Mouse (Mus musculus) forebrain, postnatal 0 days (tissue): ENCODE data around the gene Pde4dip. TPM values are rescaled to one million over a fixed set of nuclear protein-coding genes. Genes with fewer than 3 reads are reported as not detected.

Experiments
- ATAC-seq: fragments of 200-750 bp; cut with Nextera tagmentation; 2 replicates; pipeline ENCODE4 v1.8.0; 2017; ENCODE audit warnings: mild to moderate bottlenecking, moderate library complexity
- DNase-seq: peaks from one replicate; pipeline ENCODE4 v3.0.0-alpha.2; 2015
- H3K27ac ChIP-seq: fragments of 300-500 bp; sonication (generic); 2 replicates; pipeline ENCODE4 v1.5.1; 2014; ENCODE audit warnings: low read depth, mild to moderate bottlenecking, antibody characterized with exemption, low read length, moderate library complexity, mixed read lengths
- H3K27me3 ChIP-seq: fragments of 300-500 bp; sonication (generic); 2 replicates; pipeline ENCODE4 v1.6.1; 2014; ENCODE audit warnings: mild to moderate bottlenecking, low read length, mixed read lengths; ENCODE audit not compliant: insufficient read depth
- H3K36me3 ChIP-seq: fragments of 300-500 bp; sonication (generic); 2 replicates; pipeline ENCODE4 v1.6.1; 2014; ENCODE audit warnings: mild to moderate bottlenecking, moderate library complexity; ENCODE audit not compliant: insufficient read depth
- H3K4me1 ChIP-seq: fragments of 300-500 bp; sonication (generic); 2 replicates; pipeline ENCODE4 v1.6.1; 2014; ENCODE audit warnings: antibody characterized with exemption; ENCODE audit not compliant: insufficient read depth
- H3K4me2 ChIP-seq: fragments of 300-500 bp; sonication (generic); 2 replicates; pipeline ENCODE4 v1.6.1; 2014; ENCODE audit warnings: low read depth, mild to moderate bottlenecking, moderate library complexity
- H3K4me3 ChIP-seq: fragments of 300-500 bp; sonication (generic); 2 replicates; pipeline ENCODE4 v1.5.1; 2014; ENCODE audit warnings: low read depth, low read length, mixed read lengths
- H3K9ac ChIP-seq: fragments of 300-500 bp; sonication (generic); 2 replicates; pipeline ENCODE4 v1.6.1; 2014; ENCODE audit warnings: mild to moderate bottlenecking
- H3K9me3 ChIP-seq: fragments of 300-500 bp; sonication (generic); 2 replicates; pipeline ENCODE4 v1.6.1; 2016; ENCODE audit warnings: low read length
- CTCF ChIP-seq: sonication (generic); IDR thresholded peaks from 2 replicates; pipeline ENCODE4 v1.5.1; 2016; ENCODE audit warnings: antibody characterized with exemption, control low read depth, low read depth
- WGBS: fragments of 180-500 bp; shearing (Covaris S2); extraction: QIAGEN DNeasy Blood & Tissue Kit; methylation state at CpG from one replicate; pipeline ENCODE4 v1.1.7; 2014; 5-methylcytosine and 5-hydroxymethylcytosine counted together
- polyA plus RNA-seq: library from polyadenylated mRNA; unstranded; fragments of >200 nt; fragmentation: Nextera tagmentation; extraction: Ambion mirVana; gene quantifications from 2 replicates; pipeline ENCODE4 v1.2.1, GENCODE M21; 2015
- total RNA-seq: library from RNA; depleted of rRNA; stranded (reverse); fragments of >200 nt; gene quantifications from 2 replicates; pipeline ENCODE4 v1.2.3, GENCODE M21; 2014

Pde4dip gene
- total and polyA plus RNA-seq, 2 experiments from 2014 or later, result 53.1 to 118 TPM

DNA sequence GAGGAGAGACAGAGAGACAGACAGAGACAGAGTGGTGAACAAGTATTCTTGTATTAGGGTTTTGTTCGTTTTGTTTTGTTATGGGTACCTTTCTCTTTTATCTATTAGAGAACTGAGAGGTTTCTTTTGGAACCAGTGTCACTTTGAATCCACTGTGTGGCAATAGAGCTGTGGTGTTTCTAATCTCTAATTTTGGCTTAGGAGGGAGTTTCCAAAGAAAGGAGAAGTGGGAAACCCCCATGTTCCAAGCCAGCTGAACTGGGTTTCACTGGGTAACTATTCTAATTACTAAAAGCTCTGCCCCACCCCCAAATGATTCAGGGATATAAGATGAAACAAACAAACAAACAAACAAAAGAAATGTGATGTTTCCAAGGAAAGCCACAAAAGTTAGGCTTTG is 113.6 kb downstream of the Pde4dip start:
- 75% methylated on average over 1 of the region's 1 CpGs for WGBS
- no peak for ATAC-seq
- no peak overlapping the region for H3K9ac ChIP-seq

DNA sequence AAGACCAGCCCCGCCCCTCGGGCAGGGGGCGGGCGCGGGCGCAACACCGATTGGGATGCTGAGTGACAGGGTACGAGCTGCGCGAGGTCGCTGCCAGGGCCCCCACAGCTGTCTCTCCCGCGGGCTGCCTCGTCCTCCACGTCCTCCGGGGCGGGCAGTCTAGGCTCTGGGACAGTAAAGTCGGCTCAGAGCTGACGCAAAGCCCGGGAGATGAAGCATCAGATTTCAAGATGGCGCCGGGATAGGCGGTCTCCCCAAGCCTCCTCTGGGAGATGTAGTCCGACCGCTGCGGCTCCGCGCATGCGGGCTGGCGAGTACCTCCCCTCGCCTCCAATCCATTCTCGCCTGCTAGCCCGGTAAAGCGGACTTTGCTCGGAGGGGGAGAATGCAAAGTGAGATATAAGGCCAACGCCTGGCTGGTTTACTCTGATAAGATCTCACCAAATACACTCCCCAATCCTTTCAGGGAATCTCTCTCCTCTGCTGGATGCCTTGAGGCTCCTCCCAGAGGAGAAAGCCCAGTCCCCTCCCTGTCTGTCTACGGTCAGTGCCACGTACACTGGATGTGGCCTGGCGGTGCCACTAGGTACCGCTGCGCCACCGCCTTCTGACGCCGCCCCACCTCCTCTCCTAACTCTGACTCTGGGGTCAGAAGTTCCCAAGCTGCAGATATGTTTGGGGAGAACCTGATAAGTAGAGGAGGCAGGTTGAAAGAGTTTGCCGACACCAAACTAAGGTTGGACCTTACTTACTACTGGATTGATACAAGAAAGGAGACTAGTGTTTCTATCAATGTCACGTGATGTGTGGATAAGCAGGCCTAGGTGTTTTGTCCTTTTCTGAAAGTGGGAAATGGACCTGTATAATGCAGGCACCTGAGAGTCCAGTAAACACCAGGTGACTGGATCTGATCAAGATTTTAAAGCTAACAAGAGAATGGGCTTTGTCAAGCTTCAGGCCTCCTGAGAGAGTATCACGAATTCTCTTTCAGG is 120.4 kb downstream of the Pde4dip start:
- Histone ChIP-seq H3K27ac (peak overlapping the region; percentile 96), H3K4me2 (peak overlapping the region; percentile 88), H3K36me3 (no peaks in the 10 kb centered on the region), H3K9ac (peak overlapping the region; percentile 80), H3K27me3 (no peaks in the 10 kb centered on the region), H3K9me3 (no peaks in the 10 kb centered on the region), H3K4me1 (peaks cover 32% of the 10 kb centered on the region), H3K4me3 (peak overlapping the region; percentile 85)
- ATAC-seq (peak; percentile 98), DNase-seq (peak; percentile 96)
- 4% methylated on average over 47 of the region's 47 CpGs for WGBS
- TF ChIP-seq CTCF, result peak; percentile 66

More for the DNA sequence above, 113.6 kb downstream of the Pde4dip start:
- no peak overlapping the region for H3K4me2 ChIP-seq
- H3K27ac ChIP-seq, result no peak overlapping the region
- no peak for TF ChIP-seq CTCF
- H3K27me3 ChIP-seq, result no peaks in the 10 kb centered on the region
- H3K9me3 ChIP-seq, result no peaks in the 10 kb centered on the region
- H3K4me3 ChIP-seq, result no peak overlapping the region
- H3K36me3 ChIP-seq, result no peaks in the 10 kb centered on the region
- no peak for DNase-seq
- no peaks in the 10 kb centered on the region for H3K4me1 ChIP-seq

DNA sequence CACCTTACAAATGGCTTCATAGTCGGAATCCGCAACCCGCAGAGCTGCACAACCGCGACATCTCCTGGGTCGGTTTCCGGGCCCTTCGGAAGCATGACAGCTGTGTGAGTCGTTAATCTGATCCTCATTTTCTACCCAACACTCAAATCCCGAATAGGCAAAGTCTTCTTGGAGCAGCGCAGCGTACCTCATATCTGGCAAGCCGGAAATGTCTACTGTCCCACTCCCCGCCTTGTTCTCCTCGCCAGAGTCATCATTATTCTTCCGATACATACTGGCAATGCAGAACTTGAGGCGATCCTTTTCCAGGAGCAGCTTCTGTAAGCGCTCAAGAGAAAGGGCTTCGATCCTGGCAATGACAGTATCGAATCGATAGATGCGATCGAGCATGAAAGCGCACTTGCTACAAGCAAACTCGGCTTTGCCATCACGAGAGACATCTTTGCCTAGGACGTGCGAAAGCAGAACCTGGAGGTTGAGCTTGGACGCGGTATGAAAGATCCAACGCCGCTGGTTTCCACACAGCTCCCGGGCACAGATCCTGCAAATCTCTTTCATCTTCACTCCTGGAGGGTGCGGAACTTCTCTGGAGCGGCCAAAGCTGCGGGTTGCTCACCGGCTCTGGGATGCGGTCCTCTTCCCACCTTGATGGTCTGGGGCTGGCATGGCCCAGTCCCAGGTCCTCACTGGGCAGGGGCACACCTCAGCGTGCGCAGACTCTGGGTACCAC is 121.3 kb downstream of the Pde4dip start:
- Histone ChIP-seq H3K36me3 (no peaks in the 10 kb centered on the region), H3K27me3 (no peaks in the 10 kb centered on the region), H3K4me2 (peak overlapping the region; percentile 88), H3K9me3 (no peaks in the 10 kb centered on the region), H3K4me1 (peaks cover 36% of the 10 kb centered on the region), H3K4me3 (peak overlapping the region; percentile 85), H3K27ac (peak overlapping the region; percentile 96), H3K9ac (peak overlapping the region; percentile 80)
- ATAC-seq, result peak; percentile 46
- 3% methylated on average over 40 of the region's 40 CpGs for WGBS
- no peak for DNase-seq
- TF ChIP-seq CTCF, result no peak; the same call in 1 of the 2 replicates

DNA sequence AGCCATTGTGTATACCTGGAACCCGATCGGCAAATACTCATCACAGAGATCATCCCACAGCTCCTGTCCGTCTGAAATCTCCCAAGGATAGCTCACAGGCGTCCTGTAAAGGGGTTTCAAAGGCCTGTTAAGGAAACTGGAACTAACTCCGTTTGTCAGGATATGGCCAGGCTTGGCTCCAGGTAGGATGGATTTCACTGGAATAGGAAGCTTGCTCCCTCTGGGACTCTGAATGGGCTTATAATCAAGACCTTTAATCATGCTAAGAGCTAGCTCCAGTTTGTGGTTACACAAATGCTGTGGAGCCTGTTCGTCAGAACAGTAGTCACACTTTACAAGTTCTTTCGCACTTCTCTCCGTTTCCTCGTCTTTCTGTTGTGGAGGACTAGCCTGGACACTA is 122.0 kb downstream of the Pde4dip start:
- no peak for TF ChIP-seq CTCF
- Histone ChIP-seq H3K4me2 (peak overlapping the region; percentile 88), H3K27me3 (no peaks in the 10 kb centered on the region), H3K36me3 (no peaks in the 10 kb centered on the region), H3K9me3 (no peaks in the 10 kb centered on the region), H3K27ac (no peak overlapping the region), H3K4me1 (peaks cover 36% of the 10 kb centered on the region), H3K9ac (peak overlapping the region; percentile 80), H3K4me3 (peak overlapping the region; percentile 85)
- DNase-seq (no peak), ATAC-seq (no peak)
- WGBS, result 39% methylated on average over 9 of the region's 9 CpGs

DNA sequence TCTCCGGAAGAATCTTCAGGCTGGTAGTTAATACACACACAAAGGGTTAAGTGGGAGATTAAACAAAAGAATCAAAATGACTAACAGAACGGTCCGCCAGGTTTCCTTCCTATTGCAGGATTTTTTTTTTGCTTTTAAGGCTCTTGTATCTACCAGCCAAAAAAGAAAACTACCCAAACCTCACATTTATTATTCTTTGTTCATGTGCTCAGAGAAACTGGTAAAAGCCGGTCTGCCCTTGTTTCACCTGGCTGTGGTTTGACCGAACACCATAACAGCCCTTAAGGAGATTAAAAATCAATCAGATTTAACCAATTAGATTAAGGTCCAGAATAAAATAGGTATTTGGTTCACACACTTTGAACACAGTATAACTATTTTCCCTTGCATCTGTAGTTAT is 124.4 kb downstream of the Pde4dip start:
- H3K9me3 ChIP-seq, result no peaks in the 10 kb centered on the region
- peaks cover 36% of the 10 kb centered on the region for H3K4me1 ChIP-seq
- peak overlapping the region; percentile 35 for H3K4me3 ChIP-seq
- no peaks in the 10 kb centered on the region for H3K27me3 ChIP-seq
- no peak for TF ChIP-seq CTCF
- 32% methylated on average over 5 of the region's 5 CpGs for WGBS
- H3K9ac ChIP-seq, result peak overlapping the region; percentile 48
- no peak for DNase-seq
- 0 out of 2 replicates have a peak overlapping the region, but pooled peaks have one; percentile 4 for H3K27ac ChIP-seq
- no peak for ATAC-seq
- peak overlapping the region; percentile 50 for H3K4me2 ChIP-seq
- H3K36me3 ChIP-seq, result peaks cover 12% of the 10 kb centered on the region; the same call in 1 of the 2 replicates

DNA sequence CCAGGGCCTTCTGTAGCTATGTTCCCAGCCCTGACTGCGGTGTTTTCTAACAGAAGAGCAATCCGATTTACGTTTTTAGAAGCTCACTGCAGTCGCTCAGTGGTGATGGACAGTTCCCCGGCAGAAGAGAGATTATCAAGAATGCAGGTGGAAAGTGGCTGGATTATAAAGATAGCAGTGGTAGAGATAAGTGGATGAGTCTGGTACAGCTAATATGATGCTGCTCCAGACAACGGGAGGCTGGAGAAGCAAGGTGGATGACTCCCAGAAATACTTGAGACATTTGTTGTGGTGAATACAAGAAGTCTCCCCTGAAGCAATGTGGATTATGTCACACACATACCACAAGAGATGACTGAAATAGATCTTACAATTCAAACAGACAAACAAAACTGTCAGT is 126.6 kb downstream of the Pde4dip start:
- H3K27ac ChIP-seq, result no peak overlapping the region
- no peak overlapping the region for H3K4me2 ChIP-seq
- H3K36me3 ChIP-seq, result peaks cover 25% of the 10 kb centered on the region
- peaks cover 35% of the 10 kb centered on the region for H3K4me1 ChIP-seq
- TF ChIP-seq CTCF, result no peak
- H3K9me3 ChIP-seq, result no peaks in the 10 kb centered on the region
- ATAC-seq, result no peak
- no peaks in the 10 kb centered on the region for H3K27me3 ChIP-seq
- H3K4me3 ChIP-seq, result no peak overlapping the region
- H3K9ac ChIP-seq, result no peak overlapping the region
- DNase-seq, result no peak
- 88% methylated on average over 6 of the region's 6 CpGs for WGBS
